Mouse (Mus musculus) fibroblast of lung, adult 2 months (primary cell): ENCODE data around the gene Shox2.

Experiments used
- DNase-seq: peaks from one replicate; pipeline ENCODE4 v3.0.0-alpha.2; 2011; ENCODE audit warnings: low read depth

The Shox2 gene

GRCm38 (mm10) chr3:66959972-66960371, 21.6 kb downstream of the Shox2 start:
- no peak for DNase-seq

- DNase-seq = no peak
These were observed 26.4 kb downstream of the Shox2 start for GRCm38 (mm10) chr3:66955126-66955525.

GRCm38 (mm10) chr3:66939675-66940074, 41.9 kb downstream of the Shox2 start:
- no peak for DNase-seq

- DNase-seq = no peak
These were observed 59.1 kb downstream of the Shox2 start for GRCm38 (mm10) chr3:66922436-66922835.
